Mouse (Mus musculus) intestine, embryonic 14.5 days (tissue): Measurements from ENCODE around the gene Nsf. TPM values are rescaled to one million over a fixed set of nuclear protein-coding genes. Genes with fewer than 3 reads are reported as not detected.

Source experiments
- ATAC-seq: fragments of 200-750 bp; cut with Nextera tagmentation; replicated peaks from 2 replicates; pipeline ENCODE4 v1.8.0; 2017; ENCODE audit warnings: low read depth, moderate number of reproducible peaks, moderate TSS enrichment, moderate library complexity; ENCODE audit not compliant: low FRiP score, low TSS enrichment
- DNase-seq: peaks from one replicate; pipeline ENCODE4 v3.0.0-alpha.2; 2018; ENCODE audit warnings: low spot score
- H3K27ac ChIP-seq: fragments of 300-500 bp; sonication (generic); 2 replicates; pipeline ENCODE4 v1.5.1; 2014; ENCODE audit warnings: low read depth, mild to moderate bottlenecking, control low read depth
- H3K27me3 ChIP-seq: fragments of 300-500 bp; sonication (generic); replicated peaks from 2 replicates; pipeline ENCODE4 v1.6.1; 2014; ENCODE audit warnings: low read length, control low read depth; ENCODE audit not compliant: control insufficient read depth, insufficient read depth
- H3K36me3 ChIP-seq: fragments of 300-500 bp; sonication (generic); 2 replicates; pipeline ENCODE4 v1.6.1; 2014; ENCODE audit warnings: low read length, control low read depth; ENCODE audit not compliant: control insufficient read depth, insufficient read depth
- H3K4me1 ChIP-seq: fragments of 300-500 bp; sonication (generic); replicated peaks from 2 replicates; pipeline ENCODE4 v1.6.1; 2014; ENCODE audit warnings: low read length, control low read depth, mixed read lengths; ENCODE audit not compliant: control insufficient read depth, insufficient read depth
- H3K4me2 ChIP-seq: fragments of 300-500 bp; sonication (generic); 2 replicates; pipeline ENCODE4 v1.6.1; 2014; ENCODE audit warnings: low read length
- H3K4me3 ChIP-seq: fragments of 300-500 bp; sonication (generic); 2 replicates; pipeline ENCODE4 v1.5.1; 2014; ENCODE audit warnings: low read depth, low read length, control low read depth, mixed read lengths
- H3K9ac ChIP-seq: fragments of 300-500 bp; sonication (generic); 2 replicates; pipeline ENCODE4 v1.6.1; 2014; ENCODE audit warnings: mild to moderate bottlenecking, low read length
- H3K9me3 ChIP-seq: fragments of 300-500 bp; sonication (generic); 2 replicates; pipeline ENCODE4 v1.6.1; 2016; ENCODE audit warnings: low read length, control low read depth; ENCODE audit not compliant: control insufficient read depth
- WGBS: fragments of 180-500 bp; shearing (Covaris S2); extraction: QIAGEN DNeasy Blood & Tissue Kit; methylation state at CpG from one replicate; pipeline ENCODE4 v1.1.7; 2014; 5-methylcytosine and 5-hydroxymethylcytosine counted together
- polyA plus RNA-seq: library from polyadenylated mRNA; unstranded; fragments of >200 nt; fragmentation: Nextera tagmentation; extraction: Ambion mirVana; gene quantifications from 2 replicates; pipeline ENCODE4 v1.2.1, GENCODE M21; 2014

The Nsf gene
- polyA plus RNA-seq, 1 experiment from 2014 or later = 40.8 TPM

- Histone ChIP-seq H3K9me3 (no peaks in the 10 kb centered on the region), H3K4me2 (no peak overlapping the region), H3K4me1 (no peaks in the 10 kb centered on the region), H3K27me3 (no peaks in the 10 kb centered on the region), H3K36me3 (peaks cover 33% of the 10 kb centered on the region), H3K9ac (no peak overlapping the region), H3K4me3 (no peak overlapping the region), H3K27ac (no peak overlapping the region)
- ATAC-seq (peak; percentile 64; the same call in 1 of the 2 replicates), DNase-seq (peak; percentile 90)
- WGBS = 23% methylated on average over 8 of the region's 8 CpGs
Observed at GRCm38 (mm10) chr11:103987423-103987822, 33.6 kb upstream of the Nsf start.

GRCm38 (mm10) chr11:103984067-103984466 lies 30.2 kb upstream of the Nsf start:
- H3K36me3 ChIP-seq = peaks cover 61% of the 10 kb centered on the region

GRCm38 (mm10) chr11:103981826-103982225 lies 28.0 kb upstream of the Nsf start:
- H3K9me3 ChIP-seq = no peaks in the 10 kb centered on the region
- H3K36me3 ChIP-seq = peaks cover 68% of the 10 kb centered on the region
- 76% methylated on average over 5 of the region's 5 CpGs for WGBS
- no peaks in the 10 kb centered on the region for H3K4me1 ChIP-seq
- H3K4me2 ChIP-seq = no peak overlapping the region
- no peak for ATAC-seq
- no peak for DNase-seq
- no peak overlapping the region for H3K9ac ChIP-seq
- H3K27me3 ChIP-seq = no peaks in the 10 kb centered on the region
- no peak overlapping the region for H3K27ac ChIP-seq
- no peak overlapping the region for H3K4me3 ChIP-seq

More at GRCm38 (mm10) chr11:103984067-103984466, 30.2 kb upstream of the Nsf start:
- no peaks in the 10 kb centered on the region for H3K9me3 ChIP-seq
- H3K4me3 ChIP-seq = no peak overlapping the region
- DNase-seq = no peak
- H3K4me2 ChIP-seq = no peak overlapping the region
- H3K4me1 ChIP-seq = no peaks in the 10 kb centered on the region
- H3K27ac ChIP-seq = no peak overlapping the region
- WGBS = 67% methylated on average over 5 of the region's 5 CpGs
- no peak overlapping the region for H3K9ac ChIP-seq
- H3K27me3 ChIP-seq = no peaks in the 10 kb centered on the region
- no peak for ATAC-seq

- Histone ChIP-seq H3K4me2 (no peak overlapping the region), H3K36me3 (peaks cover 72% of the 10 kb centered on the region), H3K4me1 (no peaks in the 10 kb centered on the region), H3K9me3 (no peaks in the 10 kb centered on the region), H3K27me3 (no peaks in the 10 kb centered on the region), H3K9ac (no peak overlapping the region), H3K27ac (no peak overlapping the region), H3K4me3 (no peak overlapping the region)
- whole genome bisulfite sequencing = 93% methylated on average over 4 of the region's 4 CpGs
- DNase-seq = no peak
- no peak for ATAC-seq
Observed at GRCm38 (mm10) chr11:103979381-103979780, 25.5 kb upstream of the Nsf start.

- WGBS = 89% methylated on average over 3 of the region's 3 CpGs
- no peak overlapping the region for H3K9ac ChIP-seq
- peaks cover 53% of the 10 kb centered on the region for H3K36me3 ChIP-seq
- no peaks in the 10 kb centered on the region for H3K9me3 ChIP-seq
- no peaks in the 10 kb centered on the region; the same call in 1 of the 2 replicates for H3K4me1 ChIP-seq
- H3K27ac ChIP-seq = no peak overlapping the region
- ATAC-seq (no peak), DNase-seq (no peak)
- no peaks in the 10 kb centered on the region for H3K27me3 ChIP-seq
- H3K4me2 ChIP-seq = no peak overlapping the region
- H3K4me3 ChIP-seq = no peak overlapping the region
Observed at GRCm38 (mm10) chr11:103970876-103971275, 17.0 kb upstream of the Nsf start.

GRCm38 (mm10) chr11:103969278-103969677 lies 15.4 kb upstream of the Nsf start:
- Histone ChIP-seq H3K4me3 (no peak overlapping the region), H3K27ac (no peak overlapping the region), H3K36me3 (peaks cover 40% of the 10 kb centered on the region), H3K4me1 (no peaks in the 10 kb centered on the region; the same call in 1 of the 2 replicates), H3K9me3 (no peaks in the 10 kb centered on the region), H3K27me3 (no peaks in the 10 kb centered on the region), H3K4me2 (no peak overlapping the region), H3K9ac (no peak overlapping the region)
- DNase-seq = no peak
- WGBS = 90% methylated on average over 5 of the region's 5 CpGs
- ATAC-seq = no peak

GRCm38 (mm10) chr11:103967106-103967735 lies 13.4 kb upstream of the Nsf start:
- under 1% methylated on average over 20 of the region's 20 CpGs for WGBS
- Histone ChIP-seq H3K36me3 (peaks cover 22% of the 10 kb centered on the region), H3K9me3 (no peaks in the 10 kb centered on the region), H3K4me2 (peak overlapping the region; percentile 70), H3K27me3 (no peaks in the 10 kb centered on the region), H3K9ac (peak overlapping the region; percentile 75), H3K4me1 (no peaks in the 10 kb centered on the region; the same call in 1 of the 2 replicates), H3K4me3 (peak overlapping the region; percentile 97), H3K27ac (peak overlapping the region; percentile 91)
- ATAC-seq (peak; percentile 11), DNase-seq (no peak)

- DNase-seq = no peak
- Histone ChIP-seq H3K36me3 (no peaks in the 10 kb centered on the region), H3K9ac (no peak overlapping the region), H3K27me3 (no peaks in the 10 kb centered on the region), H3K4me1 (0 out of 2 replicates have a peak, but pooled peaks cover 7% of the 10 kb centered on the region), H3K9me3 (no peaks in the 10 kb centered on the region), H3K27ac (no peak overlapping the region), H3K4me2 (no peak overlapping the region), H3K4me3 (no peak overlapping the region)
- WGBS = 78% methylated on average over 4 of the region's 4 CpGs
- ATAC-seq = no peak
Observed at GRCm38 (mm10) chr11:103956866-103957265, 3.0 kb upstream of the Nsf start.
